Mouse (Mus musculus) NIH3T3 (cell line): ENCODE measurements around the gene Kirrel.
"Not testable (repeated sequence)": the region's sequence is repeated elsewhere in the genome, so short reads cannot be mapped to it uniquely, and the experiment has no call there.

Source experiments
- DNase-seq: peaks from one replicate; pipeline ENCODE4 v3.0.0-alpha.2; 2012; ENCODE audit warnings: low read depth

Gene Kirrel

GRCm38 (mm10) chr3:87134951-87135350 lies 39.6 kb downstream of the Kirrel start:
- DNase-seq: peak; percentile 38

- DNase-seq: no peak
These were observed 42.7 kb downstream of the Kirrel start for GRCm38 (mm10) chr3:87131694-87132347.

- no peak for DNase-seq
These were observed 43.6 kb downstream of the Kirrel start for GRCm38 (mm10) chr3:87130933-87131332.

GRCm38 (mm10) chr3:87123795-87124194 lies 50.8 kb downstream of the Kirrel start:
- DNase-seq: peak; percentile 34

GRCm38 (mm10) chr3:87118214-87118613 lies 56.3 kb downstream of the Kirrel start:
- no peak for DNase-seq

- no peak for DNase-seq
These were observed 56.9 kb downstream of the Kirrel start for GRCm38 (mm10) chr3:87117632-87118031.

GRCm38 (mm10) chr3:87115726-87116540 lies 58.6 kb downstream of the Kirrel start:
- DNase-seq: peak; percentile 77

GRCm38 (mm10) chr3:87115271-87115670 lies 59.3 kb downstream of the Kirrel start:
- no peak for DNase-seq

GRCm38 (mm10) chr3:87114801-87115200 lies 59.7 kb downstream of the Kirrel start:
- peak; percentile 20 for DNase-seq

- not testable (repeated sequence) for DNase-seq
These were observed 60.7 kb downstream of the Kirrel start for GRCm38 (mm10) chr3:87113881-87114280.

GRCm38 (mm10) chr3:87112264-87112663 lies 62.3 kb downstream of the Kirrel start:
- no peak for DNase-seq

- DNase-seq: no peak
These were observed 69.7 kb downstream of the Kirrel start for GRCm38 (mm10) chr3:87104856-87105255.

GRCm38 (mm10) chr3:87102346-87102745 lies 72.2 kb downstream of the Kirrel start:
- no peak for DNase-seq

- DNase-seq: no peak
These were observed 73.6 kb downstream of the Kirrel start for GRCm38 (mm10) chr3:87100911-87101310.

- no peak for DNase-seq
These were observed 76.3 kb downstream of the Kirrel start for GRCm38 (mm10) chr3:87097969-87098946.

GRCm38 (mm10) chr3:87097205-87097604 lies 77.3 kb downstream of the Kirrel start:
- DNase-seq: no peak

- DNase-seq: no peak
These were observed 80.8 kb downstream of the Kirrel start for GRCm38 (mm10) chr3:87093718-87094117.

- DNase-seq: peak; percentile 91
These were observed 84.6 kb downstream of the Kirrel start for GRCm38 (mm10) chr3:87089694-87090565.

GRCm38 (mm10) chr3:87087146-87087545 lies 87.4 kb downstream of the Kirrel start:
- peak; percentile 46 for DNase-seq

- peak; percentile 76 for DNase-seq
These were observed 92.3 kb downstream of the Kirrel start for GRCm38 (mm10) chr3:87082235-87082634.

- no peak for DNase-seq
These were observed 94.8 kb downstream of the Kirrel start for GRCm38 (mm10) chr3:87079751-87080150.
